Mouse (Mus musculus): ENCODE results near the gene P2ry12. TPM values are rescaled to one million over a fixed set of nuclear protein-coding genes. Genes with fewer than 3 reads are reported as not detected.
A peak's percentile ranks its signal among the peaks of the same experiment; 100 is the strongest.

P2ry12 gene
- polyA plus RNA-seq, 1 experiment: 91.1 TPM

DNA sequence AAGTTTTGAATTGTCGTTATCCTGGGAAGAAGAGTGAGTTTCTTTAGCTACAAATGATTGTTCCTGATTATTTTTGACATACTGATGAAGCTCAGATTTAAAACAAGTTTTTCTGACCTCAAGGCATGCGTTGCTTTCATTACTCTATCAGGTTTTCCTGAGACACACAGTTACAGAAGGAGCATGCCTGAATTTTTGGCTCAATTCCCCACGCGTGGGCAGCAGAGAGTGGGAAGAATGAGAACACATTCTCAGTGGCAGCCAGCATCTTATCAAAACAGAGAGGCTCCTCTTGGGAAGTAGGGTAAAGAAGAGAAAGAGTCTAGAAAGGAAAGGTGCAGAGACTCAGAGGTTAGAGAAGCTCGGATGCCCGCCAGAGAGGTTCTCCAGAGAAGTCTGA lies 19.3 kb downstream of the P2ry12 start:
- peak; percentile 40 to 91 for DNase-seq (ENCODE audit: extremely low spot score in 1 of 2, low spot score in 1 of 2)

DNA sequence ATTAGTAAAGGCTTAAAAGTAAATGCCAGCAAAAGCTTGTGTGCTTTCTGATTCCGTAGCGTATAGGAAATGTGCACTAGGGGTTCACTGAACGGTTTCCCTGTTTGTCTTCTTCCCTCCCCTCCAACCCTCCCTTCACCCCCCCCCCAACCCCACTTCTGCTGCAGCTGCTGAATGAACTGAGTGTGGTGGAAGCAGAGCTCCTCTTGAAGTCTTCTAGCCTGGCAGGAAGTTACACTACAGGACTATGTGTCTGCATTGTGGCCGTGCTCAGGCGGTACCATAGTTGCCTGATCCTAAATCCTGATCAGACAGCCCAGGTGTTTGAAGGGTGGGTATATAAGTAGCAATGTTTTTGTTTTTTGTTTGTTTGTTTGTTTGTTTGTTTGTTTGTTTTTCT lies 27.8 kb downstream of the P2ry12 start:
- DNase-seq (ENCODE audit: extremely low spot score in 1 of 2, low spot score in 1 of 2): no peak

DNA sequence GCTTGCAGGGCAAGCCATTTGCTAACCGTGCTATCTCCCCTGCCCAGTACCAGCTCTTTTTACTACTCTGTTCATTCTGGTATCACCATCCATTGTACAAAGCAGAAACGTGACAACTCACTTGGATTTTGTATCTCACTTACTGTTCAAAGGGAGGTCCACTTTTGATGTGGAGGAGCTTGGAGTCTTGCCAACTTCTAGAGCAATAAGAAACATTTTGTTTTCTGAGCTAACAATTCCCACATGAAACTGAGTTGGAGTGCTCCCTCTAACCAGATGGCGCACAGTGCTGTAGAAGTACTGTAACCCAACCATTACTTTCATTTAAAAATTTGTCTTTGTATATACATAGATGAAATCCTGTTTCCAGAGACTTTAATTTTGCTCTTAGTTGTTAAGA lies 31.8 kb downstream of the P2ry12 start:
- peak in 1 of 2 experiments; percentile 54 for DNase-seq (ENCODE audit: extremely low spot score in 1 of 2, low spot score in 1 of 2)

DNA sequence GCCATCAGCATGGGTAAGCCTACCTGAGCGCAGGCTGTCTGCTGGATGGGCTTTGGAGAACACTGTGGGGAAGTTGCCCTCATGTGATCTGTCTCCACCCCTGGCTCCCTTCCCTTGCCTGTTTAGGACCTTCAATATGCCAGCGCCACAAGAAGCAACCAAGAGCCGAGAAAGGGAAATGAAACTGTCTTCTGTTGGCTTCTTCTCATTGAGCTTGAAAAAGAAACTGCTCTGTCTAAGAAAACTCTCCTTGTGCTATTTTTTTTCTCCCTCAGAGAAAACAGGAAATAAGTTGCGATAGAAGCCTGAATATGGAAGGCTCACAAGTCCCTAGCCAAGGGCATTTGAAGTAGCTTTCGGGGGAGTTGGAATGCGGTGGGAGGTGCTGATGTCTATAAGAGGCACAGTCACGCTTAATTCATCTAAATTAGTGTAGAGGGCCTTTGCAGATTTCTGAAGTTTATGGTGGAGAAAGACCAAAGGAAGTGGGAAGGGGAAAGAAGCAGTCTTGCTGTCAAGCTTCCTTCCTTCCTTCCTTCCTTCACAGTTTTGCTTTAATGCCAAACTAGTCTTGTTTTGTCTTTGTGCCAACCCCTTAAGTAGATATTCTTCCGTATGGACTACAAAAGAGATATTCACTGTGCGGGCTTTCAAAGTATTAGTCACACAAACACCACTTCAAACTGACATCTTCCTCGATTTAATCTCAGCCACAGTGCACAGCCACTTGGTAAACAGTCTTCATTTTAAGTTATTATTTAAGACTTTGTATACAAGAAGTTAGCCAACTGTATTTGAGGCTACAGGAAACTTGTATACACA lies 33.7 kb downstream of the P2ry12 start:
- peak in 1 of 2 experiments; percentile 47 for DNase-seq (ENCODE audit: extremely low spot score in 1 of 2, low spot score in 1 of 2)

DNA sequence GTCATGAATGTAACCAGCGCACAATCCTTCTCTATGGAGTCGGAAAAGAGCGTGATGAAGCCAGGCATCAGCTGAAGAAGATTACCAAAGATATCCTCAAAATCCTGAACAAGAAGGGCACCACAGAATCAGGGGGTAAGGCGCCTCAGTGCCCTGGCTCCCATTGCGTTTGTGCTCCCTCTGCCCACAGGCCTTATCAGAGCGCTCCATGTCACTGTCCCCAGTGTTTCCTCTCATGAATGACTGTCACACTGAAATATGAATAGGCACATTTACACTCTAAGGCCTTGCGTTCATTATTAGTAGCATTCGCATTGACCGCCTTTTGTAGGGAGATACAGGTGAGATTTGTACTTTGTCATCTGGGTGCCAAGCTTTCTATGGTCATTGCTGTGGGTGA lies 35.0 kb downstream of the P2ry12 start:
- no peak for DNase-seq (ENCODE audit: extremely low spot score in 1 of 2, low spot score in 1 of 2)

DNA sequence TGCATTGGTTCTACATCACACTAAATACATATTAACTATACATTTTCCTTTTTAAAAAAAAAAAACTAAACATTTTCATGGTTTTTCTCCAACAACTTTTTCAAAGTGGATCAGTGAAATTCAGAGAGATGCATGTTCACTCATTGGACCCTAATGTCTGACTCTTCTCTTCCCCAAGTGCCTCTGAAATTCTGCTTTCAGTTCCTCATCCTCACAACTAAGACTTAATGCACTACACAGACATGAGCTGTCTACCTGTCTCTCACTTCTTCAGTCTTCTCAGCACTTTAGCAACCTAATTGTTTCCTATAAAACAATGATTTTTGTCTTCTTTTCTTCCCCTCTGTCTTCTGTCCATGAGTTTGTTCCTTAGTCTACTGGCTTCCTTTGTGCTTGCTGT lies 37.3 kb downstream of the P2ry12 start:
- no peak for DNase-seq (ENCODE audit: extremely low spot score in 1 of 2, low spot score in 1 of 2)

DNA sequence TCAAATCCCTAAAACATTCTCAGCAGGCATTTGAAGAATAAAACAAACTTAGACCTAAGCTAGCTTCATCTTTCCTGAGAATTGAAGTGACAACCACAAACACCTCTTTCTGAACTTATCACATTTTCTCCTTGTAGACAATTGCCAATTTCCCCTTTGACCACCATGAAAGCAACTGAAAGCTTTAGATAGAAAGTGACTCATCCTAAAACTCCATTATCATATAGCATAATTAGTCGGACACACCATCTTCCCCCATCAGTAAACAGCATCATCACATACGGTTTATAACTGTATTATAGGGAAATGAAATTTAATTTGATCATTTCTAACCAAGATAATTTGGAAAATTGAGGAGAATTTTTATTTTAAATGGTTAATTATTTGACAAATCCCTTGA lies 40.4 kb downstream of the P2ry12 start:
- DNase-seq (ENCODE audit: extremely low spot score in 1 of 2, low spot score in 1 of 2): no peak

GRCm38 (mm10) chr3:59219326-59219725 lies 43.3 kb downstream of the P2ry12 start:
- no peak for DNase-seq (ENCODE audit: extremely low spot score in 1 of 2, low spot score in 1 of 2)

GRCm38 (mm10) chr3:59217211-59217610 lies 45.5 kb downstream of the P2ry12 start:
- DNase-seq (ENCODE audit: extremely low spot score in 1 of 2, low spot score in 1 of 2): no peak

DNA sequence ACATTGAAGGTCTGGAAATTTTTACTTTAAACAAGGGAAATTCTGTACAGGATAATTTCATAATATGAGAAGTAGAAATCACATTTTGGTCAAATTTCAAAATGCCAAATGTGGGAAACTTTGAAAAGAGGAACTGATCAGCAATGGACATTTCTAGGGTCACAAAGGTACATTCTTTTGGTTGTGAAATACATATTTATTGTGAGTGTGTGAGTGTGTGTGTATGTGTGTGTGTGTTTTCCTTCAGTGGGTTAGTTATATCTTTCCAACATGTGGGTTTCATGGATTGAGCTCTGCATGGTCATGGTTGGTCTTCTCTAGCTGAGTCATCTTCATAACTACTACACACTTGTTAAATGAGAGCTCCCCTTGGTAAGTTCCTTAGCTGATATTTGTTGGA lies 50.3 kb downstream of the P2ry12 start:
- no peak for DNase-seq (ENCODE audit: extremely low spot score in 1 of 2, low spot score in 1 of 2)

DNA sequence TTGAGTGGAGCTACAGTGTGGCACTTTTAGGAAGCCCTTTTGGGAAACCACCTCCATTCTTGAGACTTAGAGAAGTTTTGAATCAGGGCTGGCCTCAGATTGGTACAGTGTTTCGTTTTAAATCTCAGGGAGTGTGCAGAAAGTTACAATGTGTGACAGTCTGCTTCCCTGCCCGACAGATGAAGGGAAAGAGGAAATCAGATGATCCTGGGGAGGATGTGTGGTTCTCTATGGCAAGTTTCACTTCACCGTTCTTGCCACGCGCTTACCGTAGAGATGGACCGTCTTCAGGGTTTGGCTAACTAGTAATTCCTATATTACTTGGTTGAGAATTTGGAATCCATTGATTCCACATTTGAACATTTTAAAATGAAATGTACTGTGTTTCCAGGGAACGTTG lies 50.9 kb downstream of the P2ry12 start:
- DNase-seq (ENCODE audit: extremely low spot score in 1 of 2, low spot score in 1 of 2): no peak

GRCm38 (mm10) chr3:59210727-59211126 lies 51.9 kb downstream of the P2ry12 start, which contains the start of gene P2ry13:
TSS of gene P2ry13 (minus strand) at chr3:59210882.
- no peak for DNase-seq (ENCODE audit: extremely low spot score in 1 of 2, low spot score in 1 of 2)

GRCm38 (mm10) chr3:59210089-59210488 lies 52.6 kb downstream of the P2ry12 start:
- no peak for DNase-seq (ENCODE audit: extremely low spot score in 1 of 2, low spot score in 1 of 2)

- DNase-seq (ENCODE audit: extremely low spot score in 1 of 2, low spot score in 1 of 2): peak in 1 of 2 experiments; percentile 93
These were observed 53.8 kb downstream of the P2ry12 start for GRCm38 (mm10) chr3:59208650-59209548.

GRCm38 (mm10) chr3:59205941-59206340 lies 56.7 kb downstream of the P2ry12 start:
- no peak for DNase-seq (ENCODE audit: extremely low spot score in 1 of 2, low spot score in 1 of 2)

- DNase-seq (ENCODE audit: extremely low spot score in 1 of 2, low spot score in 1 of 2): no peak
These were observed 57.8 kb downstream of the P2ry12 start for GRCm38 (mm10) chr3:59204719-59205503.

GRCm38 (mm10) chr3:59203802-59204520 lies 58.7 kb downstream of the P2ry12 start:
- no peak for DNase-seq (ENCODE audit: extremely low spot score in 1 of 2, low spot score in 1 of 2)

DNA sequence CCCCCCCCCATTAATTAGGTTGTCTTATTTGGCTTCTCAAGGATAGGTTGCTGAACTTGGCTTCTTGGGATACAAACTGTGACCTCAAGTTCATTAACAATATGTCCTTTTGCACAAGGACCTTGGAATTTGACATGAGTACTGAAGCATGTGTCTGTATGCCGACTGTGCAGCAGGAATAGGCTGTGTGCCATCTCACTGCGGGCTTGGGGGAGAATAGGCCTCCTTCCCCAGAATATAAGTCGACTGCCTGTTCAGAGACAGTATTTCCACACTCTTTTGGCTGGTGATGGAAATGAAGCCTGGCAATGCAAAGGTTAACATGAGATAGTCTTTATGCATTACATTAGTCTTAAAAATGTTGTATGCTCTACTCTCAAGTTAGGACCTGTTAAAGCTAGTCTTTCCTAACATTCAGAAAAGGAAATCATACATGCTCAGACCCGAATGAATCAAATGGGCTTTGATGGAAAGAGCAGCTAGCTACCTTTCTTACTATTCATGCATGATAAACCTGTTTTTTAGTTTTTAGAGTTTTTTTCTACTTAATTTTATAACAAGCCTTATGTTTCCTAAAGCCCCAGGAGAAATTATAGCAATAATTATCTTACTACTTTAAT lies 65.2 kb downstream of the P2ry12 start:
- DNase-seq (ENCODE audit: extremely low spot score in 1 of 2, low spot score in 1 of 2): no peak

GRCm38 (mm10) chr3:59194938-59195337 lies 67.7 kb downstream of the P2ry12 start, which contains the start of gene Gpr87:
TSS of gene Gpr87 (minus strand) at chr3:59195104.
- no peak for DNase-seq (ENCODE audit: extremely low spot score in 1 of 2, low spot score in 1 of 2)

DNA sequence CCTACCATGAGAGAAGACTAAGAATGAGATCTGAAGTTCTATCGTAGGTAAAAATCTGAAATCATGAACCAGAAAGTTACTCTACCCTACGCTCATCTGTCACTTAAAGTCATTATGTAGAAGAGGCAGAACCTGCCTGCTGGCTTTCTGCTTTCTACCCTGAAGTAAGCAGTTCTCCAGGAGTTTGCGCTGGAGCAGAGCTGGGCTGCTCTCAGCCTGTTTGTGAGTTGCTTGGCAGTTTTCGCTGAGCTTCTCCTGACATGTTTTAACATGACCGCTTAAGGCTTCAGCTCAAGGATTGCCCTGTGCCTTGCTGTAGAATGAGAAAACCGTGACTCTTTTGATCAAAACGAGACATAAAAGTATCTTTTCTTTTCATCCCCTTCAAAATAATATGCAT lies 68.6 kb downstream of the P2ry12 start:
- DNase-seq (ENCODE audit: extremely low spot score in 1 of 2, low spot score in 1 of 2): no peak

Data from frontal cortex, adult 2 months (tissue).